Mouse (Mus musculus): Measurements from ENCODE around the gene Iffo2.
"Not testable (repeated sequence)": the region's sequence is repeated elsewhere in the genome, so short reads cannot be mapped to it uniquely, and the experiment has no call there.

The Iffo2 gene

GRCm38 (mm10) chr4:139530248-139530647 lies at the start of gene Iffo2:
Gene Iffo2 (plus strand): TSS chr4:139530548.
- not testable (repeated sequence) for DNase-seq (ENCODE audit: low read depth, low spot score)

DNA sequence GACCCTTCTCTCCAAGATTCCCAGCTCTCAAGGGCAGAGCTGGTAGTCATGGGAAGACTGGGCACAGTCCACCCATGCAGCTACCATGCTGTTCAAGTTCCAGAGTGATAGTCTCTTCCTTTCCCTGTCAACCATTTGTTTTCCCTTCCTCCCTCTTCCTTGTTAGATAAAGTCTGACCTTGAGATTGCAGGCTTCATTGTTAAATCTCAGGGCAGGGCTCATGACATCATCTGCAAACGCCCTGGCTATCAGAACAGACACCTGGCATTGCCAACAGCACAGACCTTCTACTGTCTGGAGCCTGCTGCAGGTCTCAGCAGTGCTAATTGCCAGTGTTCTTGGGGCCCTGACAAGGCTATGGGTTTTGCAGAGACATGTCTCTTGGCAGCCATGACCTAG lies 48.9 kb upstream of the Iffo2 start:
- DNase-seq (ENCODE audit: low read depth, low spot score), result no peak

DNA sequence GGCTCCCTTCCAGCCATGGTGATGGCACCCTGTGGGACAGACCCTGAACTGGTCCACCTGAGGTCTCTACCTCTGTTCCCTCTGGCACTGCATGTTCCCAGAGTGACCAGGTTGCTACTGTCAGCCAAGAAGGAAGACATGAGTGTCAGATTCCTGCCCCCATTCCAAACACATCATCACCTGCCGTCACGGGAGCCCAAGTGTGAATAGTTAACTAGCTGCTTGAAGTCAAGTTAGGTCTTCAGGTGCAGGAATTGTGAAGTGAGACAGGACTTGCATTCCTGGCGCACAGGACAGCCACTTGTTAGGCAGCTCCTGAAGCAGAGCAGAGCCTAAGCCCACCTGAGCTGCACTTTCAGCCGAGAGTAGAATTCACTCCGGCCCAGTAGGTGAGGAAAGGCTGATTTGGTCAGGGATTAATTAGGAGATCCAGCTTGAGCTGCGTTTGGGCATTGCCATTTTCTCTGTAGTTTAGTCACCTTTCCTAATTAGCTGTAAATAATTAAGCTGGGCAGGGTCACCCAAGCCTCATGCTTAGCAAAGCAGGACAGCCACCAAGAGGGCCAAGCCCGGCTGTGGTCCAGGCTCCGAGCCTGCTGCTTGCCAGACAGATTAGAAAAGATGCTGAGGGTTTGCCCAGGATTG lies 46.8 kb upstream of the Iffo2 start:
- DNase-seq (ENCODE audit: low read depth, low spot score), result no peak

GRCm38 (mm10) chr4:139484496-139484895 lies 45.9 kb upstream of the Iffo2 start:
- no peak for DNase-seq (ENCODE audit: low read depth, low spot score)

DNA sequence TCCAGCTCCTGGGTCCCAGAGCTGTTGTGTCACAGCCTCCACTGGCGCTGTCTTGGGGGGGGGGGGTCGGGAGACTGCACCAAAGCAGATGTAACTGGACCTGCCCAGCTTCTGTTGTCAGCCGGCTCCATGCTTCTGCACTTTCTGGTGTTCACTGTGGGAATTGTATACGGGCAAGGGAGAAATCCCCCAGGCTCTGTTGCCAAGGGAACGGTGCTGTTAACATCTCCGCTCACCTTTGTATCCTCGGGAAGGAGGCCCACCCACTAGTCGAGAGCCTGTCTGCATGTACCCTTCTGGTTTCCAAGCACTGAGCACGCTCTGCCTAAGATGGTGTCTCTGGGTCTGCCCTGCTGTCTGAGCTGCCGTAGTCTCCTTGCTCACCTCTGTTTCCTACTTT lies 43.3 kb upstream of the Iffo2 start:
- DNase-seq (ENCODE audit: low read depth, low spot score), result no peak

DNA sequence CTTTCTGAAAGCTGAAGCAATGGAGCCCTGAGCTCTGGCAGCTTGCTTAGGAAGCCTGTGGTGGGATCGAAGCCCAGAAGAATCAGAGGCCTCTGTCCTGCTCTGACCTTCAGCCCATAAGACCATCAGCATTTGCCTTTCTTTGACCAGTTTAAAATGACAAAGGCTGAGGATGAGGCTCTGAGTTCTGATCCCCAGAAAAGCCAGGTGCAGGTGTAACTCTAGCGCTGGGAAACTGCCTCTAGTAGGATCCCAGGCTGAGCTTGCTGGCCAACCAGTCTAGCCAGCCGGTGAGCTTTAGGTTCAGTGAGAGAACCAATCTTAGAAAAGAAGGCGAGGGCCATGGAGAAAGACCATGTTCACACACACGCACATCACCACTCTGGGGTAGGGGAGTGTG lies 42.0 kb upstream of the Iffo2 start:
- DNase-seq (ENCODE audit: low read depth, low spot score), result no peak

DNA sequence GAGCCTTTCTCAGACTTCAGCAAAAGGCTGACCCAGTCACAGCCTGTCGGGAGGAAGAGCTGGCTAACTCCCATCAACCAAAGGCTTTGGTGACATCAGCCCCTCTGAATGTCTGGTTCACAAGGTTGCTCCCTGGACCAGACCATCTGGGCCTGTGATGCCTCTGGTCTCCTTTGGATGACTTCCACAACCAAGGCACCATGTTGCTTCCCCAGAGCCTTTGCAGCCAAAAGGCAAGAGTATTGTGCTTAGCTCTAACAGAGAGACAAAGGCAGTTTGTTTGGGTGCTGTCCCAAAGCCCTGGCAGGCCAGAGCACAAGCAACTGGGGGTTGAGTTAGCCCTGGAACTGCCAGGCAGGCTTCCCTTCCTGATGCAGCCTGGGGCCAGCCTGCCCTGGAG lies 40.4 kb upstream of the Iffo2 start:
- no peak for DNase-seq (ENCODE audit: low read depth, low spot score)

DNA sequence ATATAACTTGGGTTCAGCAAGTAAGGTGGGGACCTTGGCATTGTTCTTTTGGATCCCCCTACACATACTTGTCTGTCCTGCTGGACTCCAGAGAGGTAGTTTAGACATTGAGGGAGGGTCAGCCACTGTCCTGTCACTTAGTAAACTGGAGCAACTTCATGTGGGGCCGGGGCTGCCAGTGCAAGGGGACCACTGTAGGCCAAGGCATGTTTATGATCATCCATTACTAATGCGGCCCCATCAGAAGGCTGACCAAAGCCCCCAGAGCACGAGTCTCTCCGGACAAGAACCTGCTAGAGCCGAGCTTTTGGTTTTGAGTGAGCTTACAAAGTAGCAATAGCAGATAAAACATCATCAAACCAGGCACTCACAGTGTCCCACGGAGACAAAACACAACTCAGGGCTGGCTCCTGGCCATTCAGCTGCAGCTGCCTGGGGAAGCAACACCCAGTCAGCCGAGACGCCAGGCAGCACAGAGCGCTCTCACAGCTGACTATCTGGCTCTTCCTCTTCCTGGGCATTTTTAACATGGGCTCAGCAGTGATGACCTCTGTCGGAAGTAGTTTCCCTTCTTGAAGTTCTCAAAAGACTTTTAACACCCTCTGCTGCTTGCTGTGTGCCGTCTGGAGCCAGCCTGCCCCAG lies 39.8 kb upstream of the Iffo2 start:
- DNase-seq (ENCODE audit: low read depth, low spot score), result no peak

DNA sequence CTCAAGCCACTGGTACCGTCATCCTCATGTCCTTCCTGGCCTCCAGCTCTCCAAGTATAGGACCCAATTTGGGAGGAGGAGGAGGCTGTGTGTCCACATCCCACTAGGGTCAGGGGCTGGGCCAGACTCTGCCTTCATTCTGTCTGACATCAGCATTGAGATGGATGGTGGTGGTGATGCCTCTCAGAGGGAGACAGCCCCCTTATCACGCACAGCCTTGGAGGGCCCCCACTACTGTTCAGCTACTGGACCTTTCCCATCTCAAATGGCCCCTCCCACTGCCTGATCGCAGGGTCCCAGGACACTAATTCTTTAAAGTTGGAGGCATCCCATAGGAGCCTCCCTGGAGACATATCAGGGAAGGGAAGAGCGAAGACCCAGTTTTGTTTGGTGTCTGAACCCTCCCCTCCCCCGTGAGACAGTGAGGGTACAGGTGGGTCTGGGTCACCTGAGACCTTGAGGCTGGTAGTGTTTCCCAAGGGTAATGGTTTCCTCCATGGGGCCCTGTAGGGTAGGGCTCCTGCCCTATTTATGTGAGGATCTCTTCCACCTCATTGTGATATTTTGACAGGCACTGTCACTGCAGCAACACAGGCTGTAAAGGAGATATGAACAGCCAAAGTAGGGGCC lies 38.7 kb upstream of the Iffo2 start:
- DNase-seq (ENCODE audit: low read depth, low spot score), result no peak

DNA sequence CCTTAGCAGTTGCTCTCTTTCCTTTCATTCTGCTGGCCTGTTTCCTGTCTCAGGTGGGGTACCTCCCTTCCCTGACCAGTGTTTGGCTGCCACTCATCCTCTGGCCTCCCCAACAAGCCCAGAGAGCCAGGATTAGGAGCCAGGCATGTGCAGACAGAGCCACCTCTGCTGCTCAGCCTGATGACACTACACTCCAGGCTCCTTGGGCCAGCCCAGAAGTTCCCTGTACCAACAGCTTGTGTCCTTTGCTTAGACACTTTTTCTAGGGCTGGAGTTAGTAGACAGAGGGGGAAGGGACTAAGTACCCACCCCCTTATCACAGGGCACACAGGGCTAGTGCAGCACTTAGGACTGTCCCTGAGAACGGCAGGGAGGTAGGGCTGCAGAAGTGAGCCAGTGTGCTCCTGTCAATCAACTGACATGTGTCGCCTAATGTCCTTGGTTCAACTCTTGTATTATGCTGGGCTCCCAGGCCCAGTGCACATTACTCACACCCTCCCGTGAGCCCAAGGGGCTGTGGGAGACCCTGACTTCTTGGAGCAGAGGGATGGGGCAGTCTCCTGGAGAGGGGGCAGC lies 38.0 kb upstream of the Iffo2 start:
- no peak for DNase-seq (ENCODE audit: low read depth, low spot score)

- DNase-seq (ENCODE audit: low read depth, low spot score), result no peak
These were observed 36.9 kb upstream of the Iffo2 start for GRCm38 (mm10) chr4:139493227-139494025.

GRCm38 (mm10) chr4:139500814-139501213 lies 29.5 kb upstream of the Iffo2 start:
- DNase-seq (ENCODE audit: low read depth, low spot score), result no peak

DNA sequence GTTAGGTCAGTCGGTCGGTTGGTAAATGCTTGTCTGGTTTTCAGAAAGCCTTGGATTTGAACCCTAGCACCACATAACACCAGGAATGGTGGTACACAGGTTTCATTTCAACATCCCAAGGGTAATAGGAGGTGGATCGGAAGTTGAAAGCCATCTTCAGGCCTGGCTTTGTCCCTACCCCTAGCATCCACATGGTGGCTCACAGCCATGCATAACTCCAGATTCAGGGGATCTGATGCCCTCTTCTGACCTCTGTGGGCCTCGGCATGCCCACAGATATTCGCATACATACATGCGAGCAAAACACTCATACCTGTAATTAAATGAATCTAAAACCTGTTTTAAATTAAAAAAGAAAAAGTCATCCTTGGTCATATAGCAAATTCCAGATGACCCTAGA lies 28.6 kb upstream of the Iffo2 start:
- no peak for DNase-seq (ENCODE audit: low read depth, low spot score)

- DNase-seq (ENCODE audit: low read depth, low spot score), result no peak
These were observed 26.4 kb upstream of the Iffo2 start for GRCm38 (mm10) chr4:139503919-139504318.

DNA sequence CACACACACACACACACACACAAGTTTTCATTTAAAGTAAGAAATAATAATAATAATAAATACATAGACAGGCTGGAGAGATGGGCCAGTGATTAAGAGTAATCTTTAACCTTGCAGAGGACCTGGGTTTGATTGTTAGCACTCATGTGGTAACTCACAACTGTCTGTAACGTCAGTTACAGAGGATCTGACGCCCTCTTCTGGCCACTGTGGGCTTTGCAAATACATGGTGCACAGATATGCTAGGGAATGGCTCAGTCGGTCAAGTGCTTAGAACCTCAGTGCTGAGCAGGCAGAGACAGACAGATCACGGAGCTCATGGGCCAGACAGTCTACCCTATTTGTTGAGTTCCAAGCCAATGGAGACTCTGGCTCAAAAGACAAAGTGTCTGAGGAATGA lies 24.6 kb upstream of the Iffo2 start:
- DNase-seq (ENCODE audit: low read depth, low spot score), result no peak

DNA sequence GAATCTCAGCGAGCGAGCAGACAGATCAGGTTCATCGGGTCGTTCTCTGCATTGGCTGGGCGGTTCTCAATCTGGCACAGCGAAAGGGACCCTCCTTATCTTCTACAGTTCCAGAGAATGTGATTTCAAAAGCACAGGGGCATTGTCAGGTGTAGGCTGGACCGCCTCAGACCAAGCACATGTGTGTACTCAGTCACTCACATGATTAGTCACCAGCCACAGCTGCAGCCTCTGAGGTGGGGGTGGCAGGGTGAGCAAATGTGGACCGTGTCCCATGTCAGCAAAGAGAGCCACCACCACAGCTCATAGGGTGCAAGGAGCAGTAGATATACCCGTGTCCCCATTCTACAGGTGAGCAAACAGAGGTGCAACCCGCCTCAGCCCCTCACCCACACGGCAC lies 23.6 kb upstream of the Iffo2 start:
- DNase-seq (ENCODE audit: low read depth, low spot score), result no peak

- DNase-seq (ENCODE audit: low read depth, low spot score), result no peak
These were observed 21.3 kb upstream of the Iffo2 start for GRCm38 (mm10) chr4:139509069-139509468.

- no peak for DNase-seq (ENCODE audit: low read depth, low spot score)
These were observed 18.8 kb upstream of the Iffo2 start for GRCm38 (mm10) chr4:139511557-139511956.

- no peak for DNase-seq (ENCODE audit: low read depth, low spot score)
These were observed 17.4 kb upstream of the Iffo2 start for GRCm38 (mm10) chr4:139512985-139513384.

- no peak for DNase-seq (ENCODE audit: low read depth, low spot score)
These were observed 11.1 kb upstream of the Iffo2 start for GRCm38 (mm10) chr4:139519221-139519620.

DNA sequence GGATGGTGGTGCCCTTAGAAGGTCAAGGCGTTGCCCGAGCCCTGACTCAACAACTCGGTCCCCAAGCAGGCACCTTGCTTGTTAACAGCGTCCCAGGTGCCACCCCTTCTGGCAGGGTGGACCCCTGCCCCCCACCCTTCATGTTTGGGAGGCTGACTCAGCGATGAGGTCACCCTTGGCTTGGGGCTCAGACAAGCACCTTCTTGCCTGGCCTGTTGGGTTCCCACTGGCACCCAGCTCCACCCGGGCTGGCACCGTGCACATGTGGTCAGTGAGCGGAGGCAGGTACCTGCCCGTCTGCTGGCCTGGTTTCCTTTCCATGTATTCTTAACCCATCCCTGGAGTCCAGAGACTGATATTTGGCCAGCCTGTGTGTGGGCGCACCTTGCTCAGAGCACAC lies 8.4 kb upstream of the Iffo2 start:
- no peak for DNase-seq (ENCODE audit: low read depth, low spot score)

DNA sequence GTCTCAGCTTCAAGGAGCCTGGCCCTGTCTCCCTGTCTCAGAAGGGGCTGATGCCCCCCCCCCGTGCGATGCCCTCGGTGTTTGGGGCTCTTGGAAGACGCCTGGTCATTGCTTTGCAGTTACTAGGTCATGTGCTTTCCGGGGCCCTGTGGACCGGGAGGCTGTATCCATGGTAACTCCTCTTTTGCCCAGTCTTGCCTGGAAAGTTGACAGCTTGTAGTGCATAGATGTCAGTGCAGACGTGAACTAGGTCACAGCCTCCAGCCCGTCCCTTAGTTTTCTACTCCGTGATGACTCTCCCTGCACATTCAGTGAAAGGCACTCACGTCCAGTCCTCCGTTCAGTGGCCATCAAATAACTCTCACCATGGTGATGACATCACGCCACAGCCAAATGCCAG lies 3.9 kb upstream of the Iffo2 start:
- no peak for DNase-seq (ENCODE audit: low read depth, low spot score)

All from WW6 (cell line).